Mouse (Mus musculus) heart, adult 2 months (tissue): ENCODE data around the gene Vmp1.

ENCODE experiments used
- CTCF ChIP-seq: fragments of 200-600 bp; IDR thresholded peaks from 2 replicates; pipeline ENCODE4 v1.8.1; 2022; ENCODE audit warnings: antibody characterized with exemption, mild to moderate bottlenecking, moderate library complexity
- POLR2A ChIP-seq: fragments of 200-500 bp; IDR thresholded peaks from 2 replicates; pipeline ENCODE4 v1.6.1; 2011; ENCODE audit warnings: mild to moderate bottlenecking, low read depth, low read length, control low read depth; ENCODE audit not compliant: insufficient read depth

DNA sequence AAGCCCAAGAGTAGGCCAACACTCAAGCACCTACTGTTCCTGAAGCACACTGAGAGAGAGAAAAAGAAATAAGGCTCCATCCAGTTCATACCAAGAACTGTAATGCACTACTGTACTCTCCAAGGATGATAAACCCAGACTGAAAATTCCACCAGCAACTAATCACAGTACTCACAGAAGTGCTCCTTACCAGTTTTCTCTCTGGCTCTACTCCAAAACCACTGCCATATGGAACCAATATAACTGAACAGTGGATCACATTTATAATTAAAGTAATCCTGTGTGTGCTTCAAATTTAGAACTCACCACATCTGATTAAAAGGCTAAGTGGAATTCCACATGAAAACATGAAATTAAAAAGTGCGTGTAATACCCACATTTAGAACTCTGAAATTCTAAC lies 140.8 kb downstream of the Vmp1 start:
- no peak for TF ChIP-seq POLR2A
- no peak for TF ChIP-seq CTCF
